Mouse (Mus musculus) 3134 (cell line): ENCODE measurements around the gene Pard3b.
A peak's percentile ranks its signal among the peaks of the same experiment; 100 is the strongest.

Experiments
- DNase-seq: peaks from one replicate; pipeline ENCODE4 v3.0.0-alpha.2; 2011; ENCODE audit warnings: low spot score; ENCODE audit not compliant: insufficient read length; ENCODE audit errors: extremely low read depth

Gene Pard3b

DNA sequence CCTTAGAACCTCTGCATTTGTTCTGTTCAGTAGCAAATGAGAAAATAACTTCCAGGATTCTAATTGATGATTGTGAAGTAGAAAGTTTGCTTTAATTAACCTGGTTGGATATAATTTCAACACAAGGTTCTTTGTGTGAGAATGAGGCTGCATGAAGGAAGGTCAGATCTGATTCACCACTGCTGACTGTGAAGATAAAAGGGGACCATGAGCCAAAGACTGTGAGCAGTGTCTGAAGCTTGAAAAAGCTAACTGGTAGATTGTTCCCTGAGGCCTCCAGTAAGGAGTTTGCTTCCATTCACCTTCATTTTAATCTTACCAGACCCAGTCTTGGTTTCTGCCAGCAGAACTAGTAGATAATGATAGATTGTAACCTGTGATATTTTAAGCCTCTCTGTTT, 108.9 kb downstream of the Pard3b start:
- no peak for DNase-seq

DNA sequence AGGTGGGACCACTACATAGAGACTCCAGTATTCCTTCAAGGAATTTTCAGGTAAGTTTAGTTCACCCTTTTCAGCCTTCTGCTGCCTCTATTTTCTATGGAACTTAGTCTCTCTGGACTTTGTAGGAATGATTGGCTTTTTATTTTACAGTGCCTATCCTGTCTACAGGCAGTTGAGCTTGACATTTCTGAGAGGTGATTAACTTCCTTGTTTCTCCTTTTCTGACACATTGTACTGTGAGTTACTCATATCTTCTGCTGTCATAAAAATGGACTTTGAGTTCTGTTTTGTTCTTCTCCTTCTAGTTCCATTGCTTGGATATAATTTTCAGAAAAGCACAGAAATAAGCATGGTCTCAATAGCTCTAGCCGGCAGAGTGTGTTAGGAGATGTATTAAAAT, 112.4 kb downstream of the Pard3b start:
- no peak for DNase-seq

DNA sequence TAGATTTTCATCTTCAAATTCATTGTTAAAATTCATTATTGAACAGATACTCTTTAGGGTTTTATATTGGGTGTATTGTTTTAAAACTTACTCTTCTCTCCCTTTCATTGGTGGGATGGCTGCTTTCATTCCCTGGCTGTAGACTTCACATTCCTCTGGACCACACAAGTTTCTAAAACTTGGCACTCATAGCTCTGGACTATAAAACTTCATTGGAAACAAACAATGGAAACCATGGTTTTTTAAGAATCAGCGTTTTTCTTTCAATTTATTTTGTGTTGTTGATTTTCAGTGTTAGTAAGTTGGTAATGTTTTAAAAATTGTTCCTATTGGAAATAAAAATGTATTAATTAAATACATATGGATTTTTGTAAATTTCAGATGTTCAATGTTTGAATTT, 118.1 kb downstream of the Pard3b start:
- DNase-seq = no peak

- DNase-seq = no peak
These were observed 132.6 kb downstream of the Pard3b start for GRCm38 (mm10) chr1:61771213-61771612.

GRCm38 (mm10) chr1:61778731-61779130, 140.1 kb downstream of the Pard3b start:
- no peak for DNase-seq

- peak; percentile 16 for DNase-seq
These were observed 141.3 kb downstream of the Pard3b start for GRCm38 (mm10) chr1:61779906-61780305.

GRCm38 (mm10) chr1:61796296-61796695, 157.7 kb downstream of the Pard3b start:
- DNase-seq = no peak

DNA sequence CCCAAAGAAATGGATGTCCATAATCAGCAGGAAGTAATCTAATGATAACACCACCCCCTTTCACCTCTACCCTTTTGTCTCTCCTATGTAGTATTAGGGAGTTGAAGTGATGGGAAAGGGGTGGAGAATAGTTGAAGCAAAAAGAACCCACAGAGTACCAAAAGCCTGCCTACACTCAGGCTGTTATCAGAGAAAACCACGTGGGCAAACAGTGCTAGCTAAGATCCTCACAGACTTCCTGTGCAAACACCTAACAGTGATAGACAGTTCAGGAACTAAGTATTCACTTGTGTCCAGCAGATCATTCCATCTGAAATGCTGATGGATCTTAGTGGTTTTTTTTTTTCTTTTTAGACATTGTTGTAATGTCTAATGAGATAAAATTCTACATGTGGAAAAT, 181.6 kb downstream of the Pard3b start:
- DNase-seq = no peak

DNA sequence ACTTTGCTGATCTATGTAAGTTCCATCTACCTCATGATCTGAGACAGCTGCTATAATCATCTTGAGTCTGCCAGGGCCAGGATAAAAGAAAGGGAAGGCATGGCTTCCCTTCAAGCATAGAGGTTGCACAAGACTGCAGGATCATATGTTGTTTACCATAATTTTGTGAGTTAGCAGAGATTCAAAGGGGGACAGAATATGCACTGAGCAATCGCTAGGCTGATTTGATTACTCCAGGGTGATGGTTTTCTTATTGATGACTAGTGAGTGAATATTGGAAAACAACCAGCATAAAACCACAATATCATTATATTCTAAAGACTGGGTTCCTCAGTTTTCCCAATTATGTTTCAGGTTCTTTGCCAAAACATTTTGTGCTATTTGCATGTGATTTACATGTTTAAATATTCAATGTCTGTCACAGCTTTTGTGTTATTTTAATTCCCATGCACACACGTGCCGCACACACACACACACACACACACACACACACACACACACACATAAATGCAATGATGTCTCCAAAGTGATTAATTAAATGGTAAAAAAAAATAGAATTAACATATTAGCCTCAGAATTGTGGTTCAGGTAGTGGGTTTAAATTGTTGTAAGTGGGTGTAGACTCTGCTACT, 187.1 kb downstream of the Pard3b start:
- no peak for DNase-seq

DNA sequence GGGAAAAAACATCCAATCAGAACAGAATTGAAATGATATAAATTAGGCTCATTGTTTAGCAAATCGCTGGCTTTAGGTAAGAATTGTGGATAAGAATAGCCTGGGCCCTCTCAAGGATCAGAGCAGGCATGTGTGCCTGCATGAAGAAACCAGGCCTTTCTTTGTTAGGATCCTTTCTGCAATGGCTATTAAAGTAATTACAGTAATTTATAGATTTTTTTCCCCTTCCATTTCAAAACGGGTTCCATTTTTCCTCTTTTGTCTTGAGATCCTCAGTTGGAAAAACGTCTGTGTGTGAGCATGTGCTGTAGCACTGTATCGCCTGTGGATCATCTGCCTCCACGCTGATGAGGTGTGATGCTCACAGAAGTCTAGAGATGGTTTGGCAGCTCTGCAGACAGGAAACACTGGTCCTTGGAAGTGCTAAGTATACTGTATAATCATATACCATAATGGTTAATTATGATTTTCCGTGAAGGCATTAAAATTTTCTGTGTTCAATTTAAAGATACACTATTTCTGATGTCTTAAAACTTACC, 198.5 kb downstream of the Pard3b start:
- no peak for DNase-seq

DNA sequence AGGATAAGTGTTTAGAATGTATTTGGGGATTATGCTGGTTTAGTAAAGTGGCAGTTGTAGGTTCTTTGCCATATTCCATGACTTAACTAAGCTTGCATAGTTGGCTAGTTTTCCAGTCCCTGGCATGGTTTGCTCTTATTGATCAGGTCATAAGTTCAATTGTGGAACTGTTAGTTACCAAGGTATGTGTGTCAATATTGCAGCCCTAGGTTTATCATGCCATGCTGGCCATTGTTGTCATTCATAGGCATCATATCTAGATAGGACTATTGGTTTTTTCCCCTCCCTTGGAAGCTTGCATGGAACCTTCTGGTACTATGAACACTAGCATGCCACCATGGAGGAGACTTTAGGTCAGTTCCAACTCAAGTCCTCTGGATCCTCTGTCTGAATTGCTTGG, 208.0 kb downstream of the Pard3b start:
- no peak for DNase-seq

DNA sequence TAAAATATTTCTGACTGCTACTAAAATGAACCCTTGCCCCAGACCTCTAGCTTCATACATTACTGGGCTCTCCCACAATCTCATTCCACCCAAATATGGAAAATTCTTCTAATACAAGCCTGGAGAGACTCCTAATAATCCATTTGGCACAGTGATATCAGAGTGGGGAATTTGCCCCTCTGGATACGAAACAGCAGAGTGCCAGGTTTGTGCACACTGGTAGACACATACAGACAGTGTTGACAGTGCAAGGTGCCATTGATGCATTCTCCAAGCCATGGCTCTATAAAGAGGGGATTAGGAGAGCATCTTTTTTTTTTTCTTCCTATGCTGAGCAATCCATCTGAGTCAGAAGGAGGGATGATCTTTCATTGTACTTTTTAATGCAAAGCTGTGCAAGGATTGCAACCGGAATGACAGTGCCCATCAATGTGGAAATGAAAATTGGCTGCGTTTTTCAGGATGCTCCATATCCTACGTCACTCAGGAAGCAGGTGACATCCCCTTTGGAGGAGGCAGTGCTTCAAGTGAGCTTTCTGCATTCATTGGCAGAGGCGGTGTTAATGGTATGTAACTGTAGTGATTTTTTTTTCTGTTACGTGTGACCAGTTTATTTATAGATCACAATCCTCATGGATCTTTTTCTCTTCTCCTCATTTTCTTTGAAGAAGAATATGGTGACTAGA, 210.5 kb downstream of the Pard3b start:
- no peak for DNase-seq

- DNase-seq = no peak
These were observed 211.8 kb downstream of the Pard3b start for GRCm38 (mm10) chr1:61850471-61850870.

DNA sequence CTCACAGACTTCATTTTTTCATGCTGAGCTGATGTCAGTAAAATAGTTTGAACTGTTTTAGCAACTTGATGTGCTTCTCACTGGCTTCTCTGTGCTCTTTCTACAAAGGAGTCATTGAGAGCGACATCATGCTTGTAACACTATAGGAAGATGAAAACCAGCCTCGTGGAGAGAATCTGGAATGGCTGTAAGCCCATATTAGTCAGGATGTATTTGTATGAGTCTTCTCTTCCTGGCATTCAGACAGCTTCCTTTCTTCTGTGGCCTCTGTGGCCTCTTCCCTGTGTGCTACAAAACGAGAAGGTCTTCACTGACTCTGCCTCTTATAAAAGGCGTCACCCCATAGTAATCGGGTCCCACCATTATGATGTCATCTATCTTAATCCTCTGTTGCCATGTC, 212.6 kb downstream of the Pard3b start:
- no peak for DNase-seq

- DNase-seq = no peak
These were observed 228.9 kb downstream of the Pard3b start for GRCm38 (mm10) chr1:61867286-61868082.

- DNase-seq = no peak
These were observed 236.3 kb downstream of the Pard3b start for GRCm38 (mm10) chr1:61874875-61875274.

DNA sequence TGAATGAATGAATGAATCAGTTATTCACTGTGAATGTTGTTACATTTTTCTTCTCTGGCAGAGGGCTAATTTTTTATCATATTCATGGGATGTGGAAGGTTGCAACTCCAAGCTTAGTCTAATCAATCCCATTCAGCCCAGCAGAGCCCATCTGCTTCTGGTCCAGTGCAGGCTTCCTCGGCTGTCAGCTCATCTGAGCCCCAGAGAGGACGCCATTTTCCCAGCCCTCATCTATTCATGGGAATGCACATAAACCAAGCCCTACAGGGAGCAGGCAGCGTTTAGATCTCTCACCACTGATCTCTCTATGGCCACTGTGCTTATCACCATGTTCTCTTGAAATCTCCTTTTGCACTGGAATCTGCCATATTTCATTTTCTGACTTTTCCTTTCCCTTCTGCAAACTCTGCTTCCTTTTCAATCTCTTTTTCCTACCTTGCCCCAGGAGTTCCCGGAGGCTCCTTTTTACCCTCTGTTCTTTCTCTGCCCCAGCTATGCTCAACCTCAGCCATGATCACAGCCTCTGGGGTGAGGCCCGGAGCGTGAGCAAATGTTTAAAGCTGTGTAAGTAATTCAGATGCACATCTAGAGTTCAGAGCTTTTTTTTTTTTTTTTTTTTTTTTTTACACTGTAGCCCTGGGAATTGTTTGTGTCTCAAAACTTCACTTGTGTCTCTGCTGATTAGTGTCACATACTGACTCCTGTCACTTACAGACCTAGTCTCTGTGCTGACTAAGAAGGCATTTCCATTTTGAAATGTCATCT, 241.3 kb downstream of the Pard3b start:
- DNase-seq = no peak

GRCm38 (mm10) chr1:61896048-61896447, 257.4 kb downstream of the Pard3b start:
- DNase-seq = no peak

GRCm38 (mm10) chr1:61903271-61904007, 264.8 kb downstream of the Pard3b start:
- no peak for DNase-seq

DNA sequence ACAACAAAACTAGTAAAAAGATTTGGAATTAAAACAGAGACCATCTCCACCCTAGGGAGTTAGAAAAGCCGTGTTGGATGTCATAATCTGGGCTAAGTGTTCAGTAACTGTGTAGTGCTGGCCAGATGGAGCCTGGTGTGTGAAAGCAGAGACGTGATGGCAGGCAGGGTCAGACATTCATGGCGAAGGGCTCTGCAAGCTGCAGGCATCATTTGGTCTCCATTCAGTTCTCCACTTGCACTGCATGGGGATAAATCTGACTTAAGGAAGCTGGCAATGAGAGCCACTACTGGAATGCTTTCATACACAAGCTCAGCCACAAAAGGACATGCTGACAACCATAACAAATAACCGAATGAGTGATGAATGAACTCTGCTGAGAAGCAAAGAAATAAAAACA, 265.4 kb downstream of the Pard3b start:
- no peak for DNase-seq
